Mouse (Mus musculus): ENCODE measurements around the gene Dync2li1. TPM values are rescaled to one million over a fixed set of nuclear protein-coding genes. Genes with fewer than 3 reads are reported as not detected.

Gene Dync2li1
- polyA plus RNA-seq, 1 experiment from 2014 or later, result 28.3 TPM

GRCm38 (mm10) chr17:84616526-84617074, 9.7 kb upstream of the Dync2li1 start:
- Histone ChIP-seq H3K9me3 (ENCODE audit: control insufficient read depth, low read length) (no peaks in the 10 kb centered on the region), H3K27me3 (replicated peaks; ENCODE audit: control insufficient read depth, insufficient read depth, low read length) (no peaks in the 10 kb centered on the region), H3K4me3 (ENCODE audit: low read depth, low read length) (no peak overlapping the region), H3K4me1 (ENCODE audit: control insufficient read depth, insufficient read depth, low read length) (0 out of 2 replicates have a peak, but pooled peaks cover 5% of the 10 kb centered on the region), H3K4me2 (ENCODE audit: low read depth, low read length) (no peak overlapping the region), H3K27ac (replicated peaks; ENCODE audit: low read depth, low read length) (no peak overlapping the region), H3K9ac (ENCODE audit: low read depth, low read length) (no peak overlapping the region), H3K36me3 (ENCODE audit: control insufficient read depth, insufficient read depth, low read length) (peaks cover 51% of the 10 kb centered on the region)
- no peak for ATAC-seq (ENCODE audit: low read depth)
- 78% methylated on average over 6 of the region's 6 CpGs for WGBS
- DNase-seq (ENCODE audit: low spot score), result no peak

DNA sequence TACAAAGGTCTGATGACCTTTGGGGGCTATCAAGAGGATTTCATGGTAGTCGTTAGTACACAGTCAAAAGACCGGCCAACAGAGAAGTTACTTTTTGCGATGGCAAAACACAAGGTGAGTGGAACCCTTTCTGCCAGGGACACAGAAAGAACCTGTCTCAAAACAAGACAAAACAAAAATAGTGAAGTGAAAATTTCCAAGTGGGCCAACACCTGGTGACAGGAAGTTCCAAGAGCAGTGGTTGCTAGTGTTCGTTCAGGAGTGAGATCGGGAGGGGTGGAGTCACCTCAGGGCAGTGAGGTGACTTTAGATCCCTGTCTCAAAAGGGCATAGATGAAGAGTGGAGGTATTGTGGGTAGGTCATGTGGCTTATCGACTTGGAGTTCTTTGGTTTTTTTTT, 8.3 kb upstream of the Dync2li1 start:
- no peak for DNase-seq (ENCODE audit: low spot score)
- Histone ChIP-seq H3K9ac (ENCODE audit: low read depth, low read length) (no peak overlapping the region), H3K4me1 (ENCODE audit: control insufficient read depth, insufficient read depth, low read length) (0 out of 2 replicates have a peak, but pooled peaks cover 1% of the 10 kb centered on the region), H3K9me3 (ENCODE audit: control insufficient read depth, low read length) (no peaks in the 10 kb centered on the region), H3K27ac (replicated peaks; ENCODE audit: low read depth, low read length) (no peak overlapping the region), H3K27me3 (replicated peaks; ENCODE audit: control insufficient read depth, insufficient read depth, low read length) (no peaks in the 10 kb centered on the region), H3K4me2 (ENCODE audit: low read depth, low read length) (no peak overlapping the region), H3K4me3 (ENCODE audit: low read depth, low read length) (no peak overlapping the region), H3K36me3 (ENCODE audit: control insufficient read depth, insufficient read depth, low read length) (peaks cover 40% of the 10 kb centered on the region)
- 88% methylated on average over 6 of the region's 6 CpGs for WGBS
- ATAC-seq (ENCODE audit: low read depth), result no peak

GRCm38 (mm10) chr17:84619112-84619511, 7.2 kb upstream of the Dync2li1 start:
- H3K9ac ChIP-seq (ENCODE audit: low read depth, low read length), result no peak overlapping the region
- no peak overlapping the region for H3K4me3 ChIP-seq (ENCODE audit: low read depth, low read length)
- H3K27ac ChIP-seq (replicated peaks; ENCODE audit: low read depth, low read length), result no peak overlapping the region
- WGBS, result 81% methylated on average over 7 of the region's 7 CpGs
- peaks cover 29% of the 10 kb centered on the region; the same call in 1 of the 2 replicates for H3K36me3 ChIP-seq (ENCODE audit: control insufficient read depth, insufficient read depth, low read length)
- H3K9me3 ChIP-seq (ENCODE audit: control insufficient read depth, low read length), result no peaks in the 10 kb centered on the region
- H3K27me3 ChIP-seq (replicated peaks; ENCODE audit: control insufficient read depth, insufficient read depth, low read length), result no peaks in the 10 kb centered on the region
- ATAC-seq (ENCODE audit: low read depth) (no peak), DNase-seq (ENCODE audit: low spot score) (no peak)
- H3K4me1 ChIP-seq (ENCODE audit: control insufficient read depth, insufficient read depth, low read length), result 0 out of 2 replicates have a peak, but pooled peaks cover 3% of the 10 kb centered on the region
- no peak overlapping the region for H3K4me2 ChIP-seq (ENCODE audit: low read depth, low read length)

GRCm38 (mm10) chr17:84620076-84620475, 6.2 kb upstream of the Dync2li1 start:
- 0 out of 2 replicates have a peak, but pooled peaks cover 20% of the 10 kb centered on the region for H3K36me3 ChIP-seq (ENCODE audit: control insufficient read depth, insufficient read depth, low read length)

DNA sequence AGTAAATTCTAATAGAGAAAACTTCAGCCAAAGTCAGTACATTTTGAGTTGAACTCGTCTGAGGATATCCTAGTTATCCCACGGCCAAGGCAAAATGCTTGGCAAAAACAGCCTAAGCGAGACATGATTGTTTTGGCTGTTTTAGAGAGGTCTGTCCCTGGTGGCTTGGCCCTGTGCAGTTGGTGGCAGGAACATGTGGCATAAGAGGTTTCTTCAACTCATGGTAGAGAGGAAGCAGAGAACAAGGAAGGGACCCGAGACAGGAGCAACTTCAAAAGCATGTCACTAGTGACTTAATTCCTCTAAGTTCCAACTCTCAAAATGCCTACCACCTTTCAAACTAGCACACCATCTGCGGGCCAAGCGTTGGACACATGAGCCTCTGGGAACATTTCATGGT, 5.7 kb upstream of the Dync2li1 start:
- 0 out of 2 replicates have a peak, but pooled peaks cover 3% of the 10 kb centered on the region for H3K4me1 ChIP-seq (ENCODE audit: control insufficient read depth, insufficient read depth, low read length)
- 82% methylated on average over 6 of the region's 6 CpGs for WGBS
- H3K27me3 ChIP-seq (replicated peaks; ENCODE audit: control insufficient read depth, insufficient read depth, low read length), result no peaks in the 10 kb centered on the region
- H3K4me2 ChIP-seq (ENCODE audit: low read depth, low read length), result no peak overlapping the region
- H3K9me3 ChIP-seq (ENCODE audit: control insufficient read depth, low read length), result no peaks in the 10 kb centered on the region
- H3K36me3 ChIP-seq (ENCODE audit: control insufficient read depth, insufficient read depth, low read length), result 0 out of 2 replicates have a peak, but pooled peaks cover 20% of the 10 kb centered on the region
- ATAC-seq (ENCODE audit: low read depth), result no peak
- no peak overlapping the region for H3K9ac ChIP-seq (ENCODE audit: low read depth, low read length)
- H3K27ac ChIP-seq (replicated peaks; ENCODE audit: low read depth, low read length), result no peak overlapping the region
- no peak overlapping the region for H3K4me3 ChIP-seq (ENCODE audit: low read depth, low read length)
- no peak for DNase-seq (ENCODE audit: low spot score)

More at GRCm38 (mm10) chr17:84620076-84620475, 6.2 kb upstream of the Dync2li1 start:
- Histone ChIP-seq H3K27me3 (replicated peaks; ENCODE audit: control insufficient read depth, insufficient read depth, low read length) (no peaks in the 10 kb centered on the region), H3K4me1 (ENCODE audit: control insufficient read depth, insufficient read depth, low read length) (0 out of 2 replicates have a peak, but pooled peaks cover 3% of the 10 kb centered on the region), H3K9ac (ENCODE audit: low read depth, low read length) (no peak overlapping the region), H3K4me3 (ENCODE audit: low read depth, low read length) (no peak overlapping the region), H3K27ac (replicated peaks; ENCODE audit: low read depth, low read length) (no peak overlapping the region), H3K4me2 (ENCODE audit: low read depth, low read length) (no peak overlapping the region), H3K9me3 (ENCODE audit: control insufficient read depth, low read length) (no peaks in the 10 kb centered on the region)
- ATAC-seq (ENCODE audit: low read depth) (no peak), DNase-seq (ENCODE audit: low spot score) (no peak)
- WGBS, result 80% methylated on average over 3 of the region's 3 CpGs

GRCm38 (mm10) chr17:84621209-84621608, 5.1 kb upstream of the Dync2li1 start:
- WGBS, result 87% methylated on average over 6 of the region's 6 CpGs
- Histone ChIP-seq H3K4me2 (ENCODE audit: low read depth, low read length) (no peak overlapping the region), H3K9me3 (ENCODE audit: control insufficient read depth, low read length) (no peaks in the 10 kb centered on the region), H3K36me3 (ENCODE audit: control insufficient read depth, insufficient read depth, low read length) (0 out of 2 replicates have a peak, but pooled peaks cover 20% of the 10 kb centered on the region), H3K27me3 (replicated peaks; ENCODE audit: control insufficient read depth, insufficient read depth, low read length) (no peaks in the 10 kb centered on the region), H3K27ac (replicated peaks; ENCODE audit: low read depth, low read length) (no peak overlapping the region), H3K4me1 (ENCODE audit: control insufficient read depth, insufficient read depth, low read length) (0 out of 2 replicates have a peak, but pooled peaks cover 3% of the 10 kb centered on the region), H3K9ac (ENCODE audit: low read depth, low read length) (no peak overlapping the region), H3K4me3 (ENCODE audit: low read depth, low read length) (no peak overlapping the region)
- ATAC-seq (ENCODE audit: low read depth), result no peak
- DNase-seq (ENCODE audit: low spot score), result no peak

DNA sequence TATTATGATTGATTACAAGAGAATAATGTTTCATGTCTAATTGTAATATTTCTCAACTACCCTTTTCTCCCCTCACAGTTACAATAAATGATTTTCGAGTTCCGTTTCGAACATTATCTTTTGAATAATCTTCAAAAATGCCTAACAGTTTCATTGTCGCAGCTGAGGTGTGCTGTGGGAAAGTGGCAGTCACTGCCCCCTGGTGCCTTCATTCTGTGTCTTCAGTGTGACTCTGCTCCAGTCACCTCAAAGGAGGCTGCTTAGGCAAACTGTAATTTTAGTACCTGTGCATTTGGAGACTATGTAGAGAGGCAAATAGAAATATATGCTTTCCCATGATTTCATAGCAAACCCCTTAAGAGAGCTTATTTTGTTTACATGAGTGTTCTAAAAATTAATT, 4.3 kb upstream of the Dync2li1 start:
- WGBS, result 75% methylated on average over 4 of the region's 4 CpGs

DNA sequence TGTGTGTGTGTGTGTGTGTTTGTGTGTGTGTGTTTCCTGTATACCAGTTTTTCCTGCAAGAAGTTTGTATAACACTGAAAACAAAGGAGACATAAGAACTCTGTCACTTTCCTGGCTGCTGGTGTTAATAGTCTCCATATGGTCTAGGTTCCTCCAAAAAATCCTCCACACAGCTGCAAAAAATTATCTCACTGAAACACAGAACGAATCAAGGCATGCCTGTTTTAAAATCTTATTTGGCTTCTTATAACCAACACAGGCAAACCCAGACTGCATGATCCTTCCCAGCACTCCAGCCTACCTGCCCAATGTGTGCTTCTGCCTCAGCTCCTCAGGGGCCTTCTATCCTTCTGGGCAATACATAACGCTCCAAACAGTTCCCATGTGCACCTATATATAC, 3.4 kb upstream of the Dync2li1 start:
- Histone ChIP-seq H3K4me1 (ENCODE audit: control insufficient read depth, insufficient read depth, low read length) (peaks cover 9% of the 10 kb centered on the region; the same call in 1 of the 2 replicates), H3K4me3 (ENCODE audit: low read depth, low read length) (no peak overlapping the region), H3K27me3 (replicated peaks; ENCODE audit: control insufficient read depth, insufficient read depth, low read length) (no peaks in the 10 kb centered on the region), H3K36me3 (ENCODE audit: control insufficient read depth, insufficient read depth, low read length) (0 out of 2 replicates have a peak, but pooled peaks cover 15% of the 10 kb centered on the region), H3K4me2 (ENCODE audit: low read depth, low read length) (no peak overlapping the region), H3K9ac (ENCODE audit: low read depth, low read length) (no peak overlapping the region), H3K9me3 (ENCODE audit: control insufficient read depth, low read length) (no peaks in the 10 kb centered on the region), H3K27ac (replicated peaks; ENCODE audit: low read depth, low read length) (peak overlapping the region; percentile 74)
- DNase-seq (ENCODE audit: low spot score) (peak; percentile 91), ATAC-seq (ENCODE audit: low read depth) (peak; percentile 37; the same call in 1 of the 2 replicates)
- WGBS, result 23% methylated on average over 2 of the region's 2 CpGs

More for the DNA sequence above, 4.3 kb upstream of the Dync2li1 start:
- DNase-seq (ENCODE audit: low spot score), result no peak
- H3K27me3 ChIP-seq (replicated peaks; ENCODE audit: control insufficient read depth, insufficient read depth, low read length), result no peaks in the 10 kb centered on the region
- no peak overlapping the region for H3K9ac ChIP-seq (ENCODE audit: low read depth, low read length)
- peaks cover 3% of the 10 kb centered on the region; the same call in 1 of the 2 replicates for H3K4me1 ChIP-seq (ENCODE audit: control insufficient read depth, insufficient read depth, low read length)
- 0 out of 2 replicates have a peak, but pooled peaks cover 20% of the 10 kb centered on the region for H3K36me3 ChIP-seq (ENCODE audit: control insufficient read depth, insufficient read depth, low read length)
- ATAC-seq (ENCODE audit: low read depth), result no peak
- no peaks in the 10 kb centered on the region for H3K9me3 ChIP-seq (ENCODE audit: control insufficient read depth, low read length)
- no peak overlapping the region for H3K4me2 ChIP-seq (ENCODE audit: low read depth, low read length)
- no peak overlapping the region for H3K4me3 ChIP-seq (ENCODE audit: low read depth, low read length)
- peak overlapping the region; percentile 74 for H3K27ac ChIP-seq (replicated peaks; ENCODE audit: low read depth, low read length)
